Mouse (Mus musculus): Measurements from ENCODE around the gene Csf3r. TPM values are rescaled to one million over a fixed set of nuclear protein-coding genes. Genes with fewer than 3 reads are reported as not detected.

Csf3r gene
- polyA plus RNA-seq, 1 experiment = 40.2 TPM

- no peaks in the 10 kb centered on the region for H3K27me3 ChIP-seq (ENCODE audit: control insufficient read depth, insufficient read depth, low read length)
- peaks cover 13% of the 10 kb centered on the region for H3K36me3 ChIP-seq (ENCODE audit: control insufficient read depth, insufficient read depth, low read length)
- DNase-seq (ENCODE audit: low read depth in 1 of 2, low spot score in 2 of 2) = no peak
- TF ChIP-seq CTCF (IDR thresholded peaks at IDR 0.05; ENCODE audit: extremely low read depth, insufficient read depth, insufficient read length, insufficient replicate concordance) (no peak), POLR2A (IDR thresholded peaks at IDR 0.05; ENCODE audit: low read depth, low read length) (no peak)
- H3K27ac ChIP-seq (ENCODE audit: insufficient read depth, low read length) = no peak overlapping the region
- H3K4me3 ChIP-seq (ENCODE audit: extremely low read depth, insufficient read depth, insufficient read length) = no peak overlapping the region
- 0 out of 2 replicates have a peak, but pooled peaks cover 3% of the 10 kb centered on the region for H3K4me1 ChIP-seq (ENCODE audit: control insufficient read depth, insufficient read depth, insufficient read length)
- 70% methylated on average over 7 of the region's 7 CpGs for WGBS
These were observed 27.3 kb downstream of the Csf3r start for GRCm38 (mm10) chr4:126051617-126052016.

- 14% methylated on average over 19 of the region's 19 CpGs for WGBS
- Histone ChIP-seq H3K27ac (ENCODE audit: insufficient read depth, low read length) (no peak overlapping the region), H3K27me3 (ENCODE audit: control insufficient read depth, insufficient read depth, low read length) (no peaks in the 10 kb centered on the region), H3K36me3 (ENCODE audit: control insufficient read depth, insufficient read depth, low read length) (peaks cover 10% of the 10 kb centered on the region), H3K4me3 (ENCODE audit: extremely low read depth, insufficient read depth, insufficient read length) (peak overlapping the region; percentile 92), H3K4me1 (ENCODE audit: control insufficient read depth, insufficient read depth, insufficient read length) (peaks cover 11% of the 10 kb centered on the region; the same call in 1 of the 2 replicates)
- no peak for DNase-seq (ENCODE audit: low read depth in 1 of 2, low spot score in 2 of 2)
- TF ChIP-seq POLR2A (IDR thresholded peaks at IDR 0.05; ENCODE audit: low read depth, low read length) (no peak), CTCF (IDR thresholded peaks at IDR 0.05; ENCODE audit: extremely low read depth, insufficient read depth, insufficient read length, insufficient replicate concordance) (no peak)
These were observed 33.1 kb downstream of the Csf3r start for GRCm38 (mm10) chr4:126057207-126058133.

- 1% methylated on average over 57 of the region's 57 CpGs for WGBS
- H3K4me3 ChIP-seq (ENCODE audit: extremely low read depth, insufficient read depth, insufficient read length) = peak within 1 kb of the TSS; percentile 92
- no peak within 1 kb of the TSS for H3K27ac ChIP-seq (ENCODE audit: insufficient read depth, low read length)
- H3K27me3 ChIP-seq (ENCODE audit: control insufficient read depth, insufficient read depth, low read length) = no peaks in the 10 kb centered on the region
- H3K4me1 ChIP-seq (ENCODE audit: control insufficient read depth, insufficient read depth, insufficient read length) = peaks cover 11% of the 10 kb centered on the region; the same call in 1 of the 2 replicates
- H3K36me3 ChIP-seq (ENCODE audit: control insufficient read depth, insufficient read depth, low read length) = peaks cover 9% of the 10 kb centered on the region
- TF ChIP-seq POLR2A (IDR thresholded peaks at IDR 0.05; ENCODE audit: low read depth, low read length) (no peak), CTCF (IDR thresholded peaks at IDR 0.05; ENCODE audit: extremely low read depth, insufficient read depth, insufficient read length, insufficient replicate concordance) (no peak)
- DNase-seq (ENCODE audit: low read depth in 1 of 2, low spot score in 2 of 2) = peak; percentile 80 to 86
These were observed 34.0 kb downstream of the Csf3r start, which contains the start of gene Oscp1 for GRCm38 (mm10) chr4:126058134-126058996. TSS of gene Oscp1 (plus strand) at chr4:126058565.

- Histone ChIP-seq H3K36me3 (ENCODE audit: control insufficient read depth, insufficient read depth, low read length) (peaks cover 4% of the 10 kb centered on the region; the same call in 1 of the 2 replicates), H3K4me3 (ENCODE audit: extremely low read depth, insufficient read depth, insufficient read length) (peak overlapping the region; percentile 92; the same call in 1 of the 2 replicates), H3K27ac (ENCODE audit: insufficient read depth, low read length) (no peak overlapping the region), H3K27me3 (ENCODE audit: control insufficient read depth, insufficient read depth, low read length) (no peaks in the 10 kb centered on the region), H3K4me1 (ENCODE audit: control insufficient read depth, insufficient read depth, insufficient read length) (peaks cover 11% of the 10 kb centered on the region; the same call in 1 of the 2 replicates)
- no peak for TF ChIP-seq CTCF (IDR thresholded peaks at IDR 0.05; ENCODE audit: extremely low read depth, insufficient read depth, insufficient read length, insufficient replicate concordance)
- TF ChIP-seq POLR2A (IDR thresholded peaks at IDR 0.05; ENCODE audit: low read depth, low read length) = no peak
- DNase-seq (ENCODE audit: low read depth in 1 of 2, low spot score in 2 of 2) = no peak
- 56% methylated on average over 9 of the region's 9 CpGs for WGBS
These were observed 34.6 kb downstream of the Csf3r start for GRCm38 (mm10) chr4:126058997-126059362.

- no peaks in the 10 kb centered on the region for H3K36me3 ChIP-seq (ENCODE audit: control insufficient read depth, insufficient read depth, low read length)
- no peak overlapping the region for H3K27ac ChIP-seq (ENCODE audit: insufficient read depth, low read length)
- no peak for DNase-seq (ENCODE audit: low read depth in 1 of 2, low spot score in 2 of 2)
- H3K4me1 ChIP-seq (ENCODE audit: control insufficient read depth, insufficient read depth, insufficient read length) = peaks cover 5% of the 10 kb centered on the region; the same call in 1 of the 2 replicates
- no peak for TF ChIP-seq POLR2A (IDR thresholded peaks at IDR 0.05; ENCODE audit: low read depth, low read length)
- no peak for TF ChIP-seq CTCF (IDR thresholded peaks at IDR 0.05; ENCODE audit: extremely low read depth, insufficient read depth, insufficient read length, insufficient replicate concordance)
- WGBS = 63% methylated on average over 1 of the region's 1 CpGs
- no peak overlapping the region for H3K4me3 ChIP-seq (ENCODE audit: extremely low read depth, insufficient read depth, insufficient read length)
- H3K27me3 ChIP-seq (ENCODE audit: control insufficient read depth, insufficient read depth, low read length) = no peaks in the 10 kb centered on the region
These were observed 38.5 kb downstream of the Csf3r start for GRCm38 (mm10) chr4:126062856-126063255.

DNA sequence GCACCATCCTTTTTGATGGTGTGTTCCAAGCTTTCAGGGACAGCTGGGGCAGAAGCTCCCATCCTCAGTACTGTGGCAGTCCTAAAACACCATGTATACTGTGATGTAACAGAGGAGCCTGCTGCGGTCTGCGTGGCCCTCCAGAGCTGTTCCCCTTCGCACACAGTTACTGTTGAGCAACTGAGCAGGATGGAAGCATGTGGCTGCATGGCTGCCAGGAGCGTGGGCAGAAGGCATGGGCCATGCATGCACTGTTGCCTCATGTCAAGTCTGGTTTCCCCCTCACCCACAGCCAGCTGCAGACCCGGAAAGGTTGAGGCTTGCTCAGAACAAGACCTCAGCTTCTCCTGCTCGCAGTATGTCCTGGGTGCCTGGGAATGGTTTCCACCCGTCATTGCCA lies 40.9 kb downstream of the Csf3r start:
- Histone ChIP-seq H3K27ac (ENCODE audit: insufficient read depth, low read length) (no peak overlapping the region), H3K36me3 (ENCODE audit: control insufficient read depth, insufficient read depth, low read length) (no peaks in the 10 kb centered on the region), H3K4me3 (ENCODE audit: extremely low read depth, insufficient read depth, insufficient read length) (no peak overlapping the region), H3K27me3 (ENCODE audit: control insufficient read depth, insufficient read depth, low read length) (no peaks in the 10 kb centered on the region), H3K4me1 (ENCODE audit: control insufficient read depth, insufficient read depth, insufficient read length) (no peaks in the 10 kb centered on the region)
- TF ChIP-seq POLR2A (IDR thresholded peaks at IDR 0.05; ENCODE audit: low read depth, low read length) (no peak), CTCF (IDR thresholded peaks at IDR 0.05; ENCODE audit: extremely low read depth, insufficient read depth, insufficient read length, insufficient replicate concordance) (no peak)
- DNase-seq (ENCODE audit: low read depth in 1 of 2, low spot score in 2 of 2) = no peak
- 91% methylated on average over 7 of the region's 7 CpGs for WGBS

Measured in spleen, adult 2 months (tissue).